Mouse (Mus musculus): ENCODE results near the gene Irak1bp1.

Irak1bp1 gene

GRCm38 (mm10) chr9:82884177-82884576 is 54.8 kb downstream of the Irak1bp1 start:
- DNase-seq (ENCODE audit: low spot score in 2 of 2), result no peak

- peak in 1 of 2 experiments; percentile 35 for DNase-seq (ENCODE audit: low spot score in 2 of 2)
These were observed 59.3 kb downstream of the Irak1bp1 start for GRCm38 (mm10) chr9:82888645-82889044.
